Mouse (Mus musculus) heart, adult 2 months (tissue): ENCODE measurements around the gene Als2cl.

Source experiments
- CTCF ChIP-seq: fragments of 200-600 bp; IDR thresholded peaks from 2 replicates; pipeline ENCODE4 v1.8.1; 2022; ENCODE audit warnings: antibody characterized with exemption, mild to moderate bottlenecking, moderate library complexity
- POLR2A ChIP-seq: fragments of 200-500 bp; IDR thresholded peaks from 2 replicates; pipeline ENCODE4 v1.6.1; 2011; ENCODE audit warnings: mild to moderate bottlenecking, low read depth, low read length, control low read depth; ENCODE audit not compliant: insufficient read depth

- TF ChIP-seq CTCF: no peak
- no peak for TF ChIP-seq POLR2A
Measured at GRCm38 (mm10) chr9:110915466-110915865, 35.8 kb downstream of the Als2cl start.
